ENCODE assay signal across 1 mouse cellular context in the genomic region with DNA sequence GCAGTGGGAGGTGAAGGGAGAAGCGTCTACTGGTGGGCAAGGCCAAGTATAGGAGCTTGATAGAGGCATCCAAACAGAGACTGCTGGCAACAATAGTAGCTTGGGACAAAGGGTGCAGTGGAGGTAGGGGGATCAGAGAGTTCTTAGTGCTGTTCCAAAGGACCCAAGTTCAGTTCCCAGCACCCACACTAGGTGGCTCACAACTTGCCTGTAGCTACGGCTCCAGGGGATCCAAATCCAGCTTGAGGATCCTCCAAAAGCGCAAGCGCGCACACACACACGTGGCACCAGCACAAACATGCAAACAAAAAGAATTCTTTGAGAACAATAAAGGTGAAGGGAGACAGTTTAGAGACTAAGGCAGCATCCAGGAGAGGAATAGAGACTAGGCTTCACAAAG.
TF ChIP-seq lines count a peak whose summit lies in the region.

No protein-coding gene starts in this region.

TF ChIP-seq in CH12.LX, 34 proteins besides CTCF, POLR2A, EP300 and RAD21:
- no peak for TF ChIP-seq BHLHE40 (IDR thresholded peaks at IDR 0.05; ENCODE audit: low read depth, low read length)
- TF ChIP-seq SMC3 (IDR thresholded peaks at IDR 0.05; ENCODE audit: low read depth, low read length), result peak; percentile 20; the same call in 1 of the 2 replicates
- TF ChIP-seq MAX (IDR thresholded peaks at IDR 0.05; ENCODE audit: low read length), result no peak
- no peak for TF ChIP-seq JUND (conservative IDR thresholded peaks at IDR 0.05; ENCODE audit: low read depth, low read length)
- TF ChIP-seq TCF12 (IDR thresholded peaks at IDR 0.05; ENCODE audit: low read depth, low read length), result no peak
- TF ChIP-seq ZMIZ1 (IDR thresholded peaks at IDR 0.05; ENCODE audit: low read depth, low read length), result no peak
